Mouse (Mus musculus): ENCODE data around the gene Zfp777. TPM values are rescaled to one million over a fixed set of nuclear protein-coding genes. Genes with fewer than 3 reads are reported as not detected.

Gene Zfp777
- polyA plus RNA-seq, 1 experiment from 2014 or later: 7.5 TPM

DNA sequence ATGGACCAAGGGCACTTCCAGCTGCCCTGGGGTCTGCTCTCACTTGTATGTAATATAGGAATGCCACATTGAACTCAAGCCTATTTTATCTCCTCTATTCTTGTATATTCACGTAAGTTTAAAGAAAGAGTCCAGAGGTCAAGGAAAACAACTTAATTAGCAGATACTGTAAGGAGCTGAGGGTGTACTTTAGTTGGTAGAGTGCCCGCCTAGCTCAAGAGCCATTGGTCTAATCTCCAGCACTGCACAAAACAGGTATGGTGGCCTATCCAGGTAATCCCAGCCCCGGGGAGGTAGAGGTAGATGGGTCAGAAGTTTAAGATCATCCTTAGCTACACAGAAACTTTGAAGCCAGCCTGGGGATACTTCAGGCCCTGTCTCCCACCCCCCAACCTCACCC lies 18.8 kb upstream of the Zfp777 start:
- WGBS: 97% methylated on average over 3 of the region's 3 CpGs
- Histone ChIP-seq H3K27me3 (replicated peaks; ENCODE audit: control insufficient read depth, insufficient read depth, low read length) (no peaks in the 10 kb centered on the region), H3K9me3 (replicated peaks; ENCODE audit: control insufficient read depth, low read length) (no peaks in the 10 kb centered on the region), H3K27ac (ENCODE audit: low read depth, low read length) (no peak overlapping the region), H3K36me3 (ENCODE audit: control insufficient read depth, insufficient read depth, low read length) (peaks cover 66% of the 10 kb centered on the region), H3K4me3 (ENCODE audit: low read depth, low read length) (no peak overlapping the region), H3K4me2 (ENCODE audit: low read length) (no peak overlapping the region), H3K4me1 (ENCODE audit: control insufficient read depth, insufficient read depth, low read length) (no peaks in the 10 kb centered on the region), H3K9ac (ENCODE audit: low read length) (no peak overlapping the region)
- no peak for ATAC-seq
- no peak for DNase-seq (ENCODE audit: low spot score)

DNA sequence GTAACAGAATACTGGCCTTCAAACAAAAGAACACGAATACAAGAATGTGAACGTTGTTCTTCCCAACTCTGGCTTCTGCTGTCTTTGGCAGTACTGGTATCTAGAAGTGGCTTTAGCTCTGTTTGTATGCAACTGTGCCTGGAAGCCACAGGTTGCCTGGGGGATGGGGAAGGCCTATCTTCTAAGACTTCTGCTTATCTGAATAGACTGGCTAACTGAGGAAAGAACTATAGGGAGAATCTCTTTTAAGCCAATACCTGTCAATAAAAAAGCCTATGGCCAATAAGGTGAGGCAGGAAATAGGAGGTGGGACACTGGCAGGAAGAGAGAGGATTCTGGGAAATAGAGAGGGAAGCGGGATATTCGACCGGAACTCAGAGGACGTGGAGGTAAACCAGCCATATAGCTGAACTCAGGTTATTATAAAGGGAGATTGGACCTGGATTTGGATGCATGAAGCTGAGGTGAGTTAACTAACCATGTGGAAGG lies 16.9 kb upstream of the Zfp777 start:
- H3K4me3 ChIP-seq (ENCODE audit: low read depth, low read length): no peak overlapping the region
- H3K9me3 ChIP-seq (replicated peaks; ENCODE audit: control insufficient read depth, low read length): no peaks in the 10 kb centered on the region
- ATAC-seq: no peak
- no peak overlapping the region for H3K9ac ChIP-seq (ENCODE audit: low read length)
- no peaks in the 10 kb centered on the region for H3K27me3 ChIP-seq (replicated peaks; ENCODE audit: control insufficient read depth, insufficient read depth, low read length)
- H3K4me2 ChIP-seq (ENCODE audit: low read length): no peak overlapping the region
- H3K4me1 ChIP-seq (ENCODE audit: control insufficient read depth, insufficient read depth, low read length): no peaks in the 10 kb centered on the region
- H3K27ac ChIP-seq (ENCODE audit: low read depth, low read length): no peak overlapping the region
- peaks cover 70% of the 10 kb centered on the region for H3K36me3 ChIP-seq (ENCODE audit: control insufficient read depth, insufficient read depth, low read length)
- WGBS: 93% methylated on average over 6 of the region's 6 CpGs
- DNase-seq (ENCODE audit: low spot score): no peak

DNA sequence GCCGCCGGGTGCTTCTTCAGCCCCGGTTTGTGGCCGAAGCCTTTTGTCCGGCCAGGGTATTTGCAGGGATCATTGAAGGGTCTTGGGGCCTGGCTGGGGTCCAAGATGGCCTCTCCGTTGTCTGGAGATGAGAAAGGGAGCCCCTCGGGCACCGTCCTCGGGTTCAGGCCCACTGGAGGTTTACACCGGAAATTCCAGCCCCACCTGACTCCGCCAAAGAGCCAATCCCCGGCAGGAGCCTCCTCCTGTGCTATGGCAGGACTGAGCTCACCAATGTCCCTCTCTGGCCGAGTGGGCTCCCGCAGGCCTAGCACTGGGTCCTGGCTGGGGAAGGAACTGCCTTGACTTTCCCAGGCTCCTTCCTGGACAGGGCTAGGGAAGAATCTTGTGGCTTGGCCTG lies 15.7 kb upstream of the Zfp777 start:
- no peak overlapping the region for H3K4me3 ChIP-seq (ENCODE audit: low read depth, low read length)
- H3K27me3 ChIP-seq (replicated peaks; ENCODE audit: control insufficient read depth, insufficient read depth, low read length): no peaks in the 10 kb centered on the region
- H3K9me3 ChIP-seq (replicated peaks; ENCODE audit: control insufficient read depth, low read length): no peaks in the 10 kb centered on the region
- WGBS: 92% methylated on average over 14 of the region's 14 CpGs
- H3K27ac ChIP-seq (ENCODE audit: low read depth, low read length): no peak overlapping the region
- no peaks in the 10 kb centered on the region for H3K4me1 ChIP-seq (ENCODE audit: control insufficient read depth, insufficient read depth, low read length)
- H3K36me3 ChIP-seq (ENCODE audit: control insufficient read depth, insufficient read depth, low read length): peaks cover 67% of the 10 kb centered on the region
- no peak for DNase-seq (ENCODE audit: low spot score)
- no peak for ATAC-seq
- no peak overlapping the region for H3K9ac ChIP-seq (ENCODE audit: low read length)
- H3K4me2 ChIP-seq (ENCODE audit: low read length): no peak overlapping the region

DNA sequence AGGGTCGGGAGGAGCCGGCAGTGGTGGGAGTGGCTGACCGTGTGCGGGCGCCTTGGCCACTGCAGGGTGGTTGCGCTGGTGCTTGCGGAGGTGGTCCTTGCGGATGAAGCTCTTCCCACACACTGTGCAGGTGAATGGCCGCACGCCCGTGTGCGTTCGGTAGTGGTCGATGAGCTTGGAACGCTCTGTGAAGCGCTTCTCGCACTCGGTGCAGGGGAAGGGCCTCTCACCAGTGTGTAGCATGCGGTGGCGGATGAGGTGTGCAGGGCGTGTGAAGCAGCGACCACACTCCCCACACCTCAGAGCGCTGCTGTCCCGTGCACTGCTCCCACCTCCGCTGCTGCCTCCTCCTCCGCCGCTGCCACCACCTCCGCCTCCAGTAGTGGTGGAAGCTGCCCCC lies 15.2 kb upstream of the Zfp777 start:
- ATAC-seq (no peak), DNase-seq (ENCODE audit: low spot score) (no peak)
- Histone ChIP-seq H3K9ac (ENCODE audit: low read length) (no peak overlapping the region), H3K36me3 (ENCODE audit: control insufficient read depth, insufficient read depth, low read length) (peaks cover 67% of the 10 kb centered on the region), H3K27ac (ENCODE audit: low read depth, low read length) (no peak overlapping the region), H3K4me1 (ENCODE audit: control insufficient read depth, insufficient read depth, low read length) (no peaks in the 10 kb centered on the region), H3K9me3 (replicated peaks; ENCODE audit: control insufficient read depth, low read length) (no peaks in the 10 kb centered on the region), H3K4me2 (ENCODE audit: low read length) (no peak overlapping the region), H3K4me3 (ENCODE audit: low read depth, low read length) (no peak overlapping the region), H3K27me3 (replicated peaks; ENCODE audit: control insufficient read depth, insufficient read depth, low read length) (no peaks in the 10 kb centered on the region)
- WGBS: 93% methylated on average over 28 of the region's 28 CpGs

DNA sequence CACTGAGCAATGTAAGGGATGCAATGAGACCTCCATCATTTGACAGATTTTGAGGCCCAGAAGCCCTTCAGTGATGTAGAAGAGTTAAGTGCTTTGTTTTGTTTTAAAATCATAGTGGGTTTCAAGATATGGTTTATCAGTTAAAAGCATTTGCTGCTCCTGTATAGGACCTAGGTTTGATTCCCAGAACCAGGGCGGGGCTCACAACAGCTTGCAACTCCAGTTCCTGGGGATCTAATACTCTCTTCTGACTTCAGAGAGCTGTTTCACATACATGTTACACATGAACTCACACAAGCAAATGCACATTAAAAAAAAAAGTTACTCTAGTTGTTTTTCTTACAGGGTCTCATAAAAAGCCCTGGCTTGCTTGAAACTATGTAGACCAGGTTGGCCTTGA lies 12.2 kb upstream of the Zfp777 start:
- H3K36me3 ChIP-seq (ENCODE audit: control insufficient read depth, insufficient read depth, low read length): peaks cover 38% of the 10 kb centered on the region
- WGBS: 97% methylated on average over 1 of the region's 1 CpGs
- H3K4me1 ChIP-seq (ENCODE audit: control insufficient read depth, insufficient read depth, low read length): no peaks in the 10 kb centered on the region
- no peak overlapping the region for H3K27ac ChIP-seq (ENCODE audit: low read depth, low read length)
- no peak overlapping the region for H3K4me2 ChIP-seq (ENCODE audit: low read length)
- H3K4me3 ChIP-seq (ENCODE audit: low read depth, low read length): no peak overlapping the region
- no peaks in the 10 kb centered on the region for H3K9me3 ChIP-seq (replicated peaks; ENCODE audit: control insufficient read depth, low read length)
- DNase-seq (ENCODE audit: low spot score) (no peak), ATAC-seq (no peak)
- H3K9ac ChIP-seq (ENCODE audit: low read length): no peak overlapping the region
- H3K27me3 ChIP-seq (replicated peaks; ENCODE audit: control insufficient read depth, insufficient read depth, low read length): no peaks in the 10 kb centered on the region

DNA sequence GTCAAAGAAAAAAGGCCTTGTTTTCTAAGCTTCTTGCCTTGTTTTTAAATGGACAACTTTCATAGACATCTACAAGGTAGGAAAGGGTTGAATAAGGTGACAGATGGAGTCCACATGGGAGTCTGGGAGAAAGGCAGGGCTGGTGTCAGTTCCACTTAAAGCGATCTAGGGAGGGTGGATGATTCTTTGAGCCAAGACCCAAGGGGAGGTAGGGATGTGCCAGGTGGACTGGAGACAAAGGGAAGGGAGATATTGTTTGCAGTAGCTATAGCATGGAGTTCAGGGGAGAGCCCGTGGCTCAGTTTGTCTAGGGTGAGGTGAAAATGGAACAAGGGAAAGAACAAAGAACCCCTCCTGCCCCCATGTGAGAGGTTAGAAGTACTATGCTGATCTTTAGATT lies 11.7 kb upstream of the Zfp777 start:
- no peak overlapping the region for H3K4me2 ChIP-seq (ENCODE audit: low read length)
- no peaks in the 10 kb centered on the region for H3K9me3 ChIP-seq (replicated peaks; ENCODE audit: control insufficient read depth, low read length)
- ATAC-seq (no peak), DNase-seq (ENCODE audit: low spot score) (no peak)
- WGBS: 81% methylated on average over 2 of the region's 2 CpGs
- H3K27ac ChIP-seq (ENCODE audit: low read depth, low read length): no peak overlapping the region
- H3K27me3 ChIP-seq (replicated peaks; ENCODE audit: control insufficient read depth, insufficient read depth, low read length): no peaks in the 10 kb centered on the region
- no peak overlapping the region for H3K9ac ChIP-seq (ENCODE audit: low read length)
- no peaks in the 10 kb centered on the region for H3K4me1 ChIP-seq (ENCODE audit: control insufficient read depth, insufficient read depth, low read length)
- peaks cover 34% of the 10 kb centered on the region for H3K36me3 ChIP-seq (ENCODE audit: control insufficient read depth, insufficient read depth, low read length)
- H3K4me3 ChIP-seq (ENCODE audit: low read depth, low read length): no peak overlapping the region

DNA sequence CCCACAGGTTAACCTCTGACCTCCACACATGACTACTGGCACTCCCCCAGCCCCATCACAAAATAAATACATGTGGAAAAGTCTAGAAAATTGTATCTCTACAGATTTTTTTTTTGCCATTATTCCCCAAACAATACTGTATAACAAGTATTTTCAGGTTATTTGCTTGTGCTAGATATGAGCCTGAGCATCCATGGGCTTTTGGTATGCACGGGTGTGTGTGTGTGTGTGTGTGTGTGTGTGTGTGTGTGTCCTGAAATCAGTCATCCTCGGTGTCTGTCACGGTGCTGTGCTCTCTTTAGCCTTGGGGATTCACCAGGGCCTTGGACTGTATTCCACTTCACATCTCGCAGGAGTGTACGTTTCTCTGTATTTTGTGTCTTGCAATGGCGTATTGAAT lies 3.4 kb upstream of the Zfp777 start:
- WGBS: 85% methylated on average over 6 of the region's 6 CpGs
- no peaks in the 10 kb centered on the region for H3K27me3 ChIP-seq (replicated peaks; ENCODE audit: control insufficient read depth, insufficient read depth, low read length)

DNA sequence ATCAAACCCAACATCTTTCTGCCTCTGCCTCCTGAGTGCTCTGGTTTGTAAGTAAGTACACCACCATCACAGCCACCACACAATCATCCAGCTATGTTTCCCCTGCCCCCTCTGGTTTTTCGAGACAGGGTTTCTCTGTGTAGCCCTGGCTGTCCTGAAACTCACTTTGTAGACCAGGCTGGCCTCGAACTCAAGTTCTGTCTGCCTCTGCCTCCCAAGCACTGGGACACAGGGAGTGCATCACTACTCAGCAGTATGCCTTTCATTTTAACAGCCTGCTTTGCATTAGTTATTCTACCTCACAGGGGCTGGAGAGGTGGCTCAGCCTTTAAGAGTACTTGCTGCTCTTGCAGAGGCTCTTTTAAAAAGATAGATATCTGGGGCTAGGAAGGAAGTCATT lies 3.0 kb upstream of the Zfp777 start:
- DNase-seq (ENCODE audit: low spot score) (no peak), ATAC-seq (no peak)
- Histone ChIP-seq H3K9me3 (replicated peaks; ENCODE audit: control insufficient read depth, low read length) (no peaks in the 10 kb centered on the region), H3K4me2 (ENCODE audit: low read length) (no peak overlapping the region), H3K9ac (ENCODE audit: low read length) (no peak overlapping the region), H3K4me3 (ENCODE audit: low read depth, low read length) (no peak overlapping the region), H3K36me3 (ENCODE audit: control insufficient read depth, insufficient read depth, low read length) (no peaks in the 10 kb centered on the region), H3K27me3 (replicated peaks; ENCODE audit: control insufficient read depth, insufficient read depth, low read length) (no peaks in the 10 kb centered on the region), H3K4me1 (ENCODE audit: control insufficient read depth, insufficient read depth, low read length) (peaks cover 7% of the 10 kb centered on the region; the same call in 1 of the 2 replicates), H3K27ac (ENCODE audit: low read depth, low read length) (no peak overlapping the region)
- 82% methylated on average over 2 of the region's 2 CpGs for WGBS

More for the DNA sequence above, 3.4 kb upstream of the Zfp777 start:
- Histone ChIP-seq H3K4me3 (ENCODE audit: low read depth, low read length) (no peak overlapping the region), H3K4me1 (ENCODE audit: control insufficient read depth, insufficient read depth, low read length) (peaks cover 3% of the 10 kb centered on the region; the same call in 1 of the 2 replicates), H3K27ac (ENCODE audit: low read depth, low read length) (no peak overlapping the region), H3K9ac (ENCODE audit: low read length) (no peak overlapping the region), H3K4me2 (ENCODE audit: low read length) (no peak overlapping the region), H3K36me3 (ENCODE audit: control insufficient read depth, insufficient read depth, low read length) (no peaks in the 10 kb centered on the region), H3K9me3 (replicated peaks; ENCODE audit: control insufficient read depth, low read length) (no peaks in the 10 kb centered on the region)
- DNase-seq (ENCODE audit: low spot score) (no peak), ATAC-seq (no peak)

DNA sequence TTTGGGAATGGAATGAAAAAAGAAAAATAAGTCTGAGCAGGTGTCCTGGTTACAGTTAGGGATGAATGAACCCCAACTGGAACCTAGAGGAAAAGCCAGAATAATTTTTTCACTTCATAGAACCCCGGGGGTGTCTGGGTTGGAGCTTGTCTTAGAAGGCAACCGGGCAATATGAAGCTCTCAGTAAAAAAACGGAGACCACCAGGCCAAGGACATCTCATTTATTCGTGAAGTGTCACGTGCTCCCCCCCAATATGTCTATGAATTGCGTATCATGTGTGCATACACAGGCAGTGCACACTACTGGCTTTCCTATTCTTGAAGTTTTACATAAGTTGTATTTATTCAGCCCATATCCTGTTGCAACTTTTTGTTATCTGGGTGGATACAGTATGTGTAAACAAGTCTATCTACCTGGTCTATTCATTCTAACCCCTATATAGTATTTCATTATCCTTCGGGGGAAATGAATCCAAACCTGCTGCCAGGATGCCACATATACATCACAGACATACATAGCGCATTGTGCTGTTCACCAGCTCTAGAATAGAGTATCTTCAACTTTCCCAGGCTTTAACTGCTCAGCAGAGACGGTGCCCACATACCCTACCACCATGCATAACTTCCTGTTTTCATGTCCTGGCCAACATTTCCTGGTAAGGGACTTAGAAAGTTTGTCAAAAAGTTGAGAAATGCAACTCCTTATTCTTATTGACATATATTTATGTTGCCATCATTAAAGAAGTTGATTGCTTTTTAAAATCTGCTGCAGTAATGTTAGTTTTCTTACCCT lies 758 bp upstream of the Zfp777 start:
- peak overlapping the region; percentile 50 for H3K4me2 ChIP-seq (ENCODE audit: low read length)
- no peak overlapping the region for H3K27ac ChIP-seq (ENCODE audit: low read depth, low read length)
- peak overlapping the region; percentile 59 for H3K4me3 ChIP-seq (ENCODE audit: low read depth, low read length)
- H3K4me1 ChIP-seq (ENCODE audit: control insufficient read depth, insufficient read depth, low read length): peaks cover 7% of the 10 kb centered on the region; the same call in 1 of the 2 replicates
- H3K36me3 ChIP-seq (ENCODE audit: control insufficient read depth, insufficient read depth, low read length): peaks cover 2% of the 10 kb centered on the region
- 62% methylated on average over 9 of the region's 9 CpGs for WGBS
- no peaks in the 10 kb centered on the region for H3K27me3 ChIP-seq (replicated peaks; ENCODE audit: control insufficient read depth, insufficient read depth, low read length)
- H3K9me3 ChIP-seq (replicated peaks; ENCODE audit: control insufficient read depth, low read length): no peaks in the 10 kb centered on the region
- ATAC-seq (no peak), DNase-seq (ENCODE audit: low spot score) (peak; percentile 24)
- H3K9ac ChIP-seq (ENCODE audit: low read length): peak overlapping the region; percentile 83
